Mouse (Mus musculus): Measurements from ENCODE around the gene Gimap9. TPM values are rescaled to one million over a fixed set of nuclear protein-coding genes. Genes with fewer than 3 reads are reported as not detected.

Gene Gimap9
- total RNA-seq, 1 experiment = 3.4 TPM

- in situ Hi-C loops (cut with MboI; ENCODE audit: low sequenced_read_pairs in 2 of 2, unreplicated experiment in 2 of 2) = no loop called here
Measured at GRCm38 (mm10) chr6:48696830-48697554, 21.1 kb downstream of the Gimap9 start.

GRCm38 (mm10) chr6:48697555-48697930 is 21.6 kb downstream of the Gimap9 start:
- Histone ChIP-seq H3K9me3 (ENCODE audit: control insufficient read depth, insufficient read depth, low read depth, low read length) (no peaks in the 10 kb centered on the region), H3K27ac (ENCODE audit: insufficient read depth, low read depth, low read length, poor library complexity, severe bottlenecking) (no peak overlapping the region), H3K36me3 (ENCODE audit: control insufficient read depth, insufficient read depth, low read length, poor library complexity, severe bottlenecking) (no peaks in the 10 kb centered on the region), H3K4me1 (ENCODE audit: control insufficient read depth in 2 of 2, insufficient read depth in 2 of 2, low read length in 2 of 2, poor library complexity in 1 of 2) (no peaks in the 10 kb centered on the region), H3K4me3 (ENCODE audit: insufficient read depth in 1 of 2, low read depth in 1 of 2, low read length in 2 of 2, poor library complexity in 1 of 2, severe bottlenecking in 1 of 2) (no peak overlapping the region), H3K9ac (ENCODE audit: insufficient read depth, low read depth, low read length, poor library complexity, severe bottlenecking) (no peak overlapping the region)
- no peak for TF ChIP-seq ZC3H11A (IDR thresholded peaks at IDR 0.05; ENCODE audit: borderline replicate concordance, low read depth, low read length)
- TF ChIP-seq CHD2 (IDR thresholded peaks at IDR 0.05; ENCODE audit: low read depth, low read length) = no peak
- no peak for TF ChIP-seq ZNF384 (IDR thresholded peaks at IDR 0.05; ENCODE audit: low read depth, low read length)
- no peak for TF ChIP-seq HCFC1 (IDR thresholded peaks at IDR 0.05; ENCODE audit: borderline replicate concordance, insufficient read depth, low read length)
- TF ChIP-seq MAFK (IDR thresholded peaks at IDR 0.05; ENCODE audit: insufficient read depth, low read depth, low read length) = no peak
- in situ Hi-C loops (cut with MboI; ENCODE audit: low sequenced_read_pairs in 2 of 2, unreplicated experiment in 2 of 2) = no loop called here
- DNase-seq (ENCODE audit: low read depth, low spot score) = no peak

More at GRCm38 (mm10) chr6:48696830-48697554, 21.1 kb downstream of the Gimap9 start:
- no peak overlapping the region for H3K27ac ChIP-seq (ENCODE audit: insufficient read depth, low read depth, low read length, poor library complexity, severe bottlenecking)
- H3K9ac ChIP-seq (ENCODE audit: insufficient read depth, low read depth, low read length, poor library complexity, severe bottlenecking) = no peak overlapping the region
- no peak overlapping the region for H3K4me3 ChIP-seq (ENCODE audit: insufficient read depth in 1 of 2, low read depth in 1 of 2, low read length in 2 of 2, poor library complexity in 1 of 2, severe bottlenecking in 1 of 2)
- no peaks in the 10 kb centered on the region for H3K9me3 ChIP-seq (ENCODE audit: control insufficient read depth, insufficient read depth, low read depth, low read length)
- H3K4me1 ChIP-seq (ENCODE audit: control insufficient read depth in 2 of 2, insufficient read depth in 2 of 2, low read length in 2 of 2, poor library complexity in 1 of 2) = no peaks in the 10 kb centered on the region
- H3K36me3 ChIP-seq (ENCODE audit: control insufficient read depth, insufficient read depth, low read length, poor library complexity, severe bottlenecking) = no peaks in the 10 kb centered on the region
- DNase-seq (ENCODE audit: low read depth, low spot score) = no peak
- TF ChIP-seq CHD2 (IDR thresholded peaks at IDR 0.05; ENCODE audit: low read depth, low read length) (no peak), MAFK (IDR thresholded peaks at IDR 0.05; ENCODE audit: insufficient read depth, low read depth, low read length) (no peak), ZNF384 (IDR thresholded peaks at IDR 0.05; ENCODE audit: low read depth, low read length) (no peak), ZC3H11A (IDR thresholded peaks at IDR 0.05; ENCODE audit: borderline replicate concordance, low read depth, low read length) (no peak), HCFC1 (IDR thresholded peaks at IDR 0.05; ENCODE audit: borderline replicate concordance, insufficient read depth, low read length) (no peak)

DNA sequence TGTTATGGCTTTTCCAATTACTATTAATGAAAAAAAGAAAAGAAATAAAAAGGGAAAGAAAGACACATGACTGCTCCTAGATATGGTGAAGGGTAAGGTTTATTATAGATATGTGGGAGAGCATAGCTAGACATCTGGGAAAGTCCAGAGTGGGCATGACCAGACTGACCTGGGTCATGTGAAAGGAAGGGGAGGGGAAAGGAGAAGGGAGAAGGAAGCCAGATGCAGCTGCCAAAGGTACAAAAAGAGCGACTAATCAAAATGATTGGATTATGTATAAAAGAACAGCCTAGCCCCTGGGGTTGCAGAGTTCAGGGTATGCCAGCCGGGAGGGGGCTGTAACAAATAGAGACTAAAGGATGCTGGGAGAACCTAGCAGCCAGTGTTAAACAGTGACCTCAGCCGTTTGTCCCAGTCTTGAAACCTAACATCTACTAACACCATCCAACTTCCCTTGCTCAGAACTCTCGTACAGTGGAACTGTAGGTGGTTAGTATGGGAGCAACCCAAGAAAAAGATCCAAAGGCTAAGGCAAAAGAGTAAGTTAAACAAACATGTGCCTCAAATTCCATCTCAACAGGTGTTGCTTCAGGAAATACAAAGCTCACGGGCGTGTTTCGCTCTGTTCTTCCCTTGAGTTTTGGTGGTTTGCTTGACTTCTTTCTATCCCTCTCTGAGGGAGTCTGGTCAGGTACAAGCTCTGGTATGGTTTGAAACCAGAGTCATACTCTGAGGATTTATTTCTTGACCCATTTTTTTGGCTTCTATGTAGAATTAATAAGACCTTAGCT is 22.3 kb downstream of the Gimap9 start:
- in situ Hi-C loops (cut with MboI; ENCODE audit: low sequenced_read_pairs in 2 of 2, unreplicated experiment in 2 of 2) = no loop called here
- DNase-seq (ENCODE audit: low read depth, low spot score) = no peak
- no peak for TF ChIP-seq HCFC1 (IDR thresholded peaks at IDR 0.05; ENCODE audit: borderline replicate concordance, insufficient read depth, low read length)

GRCm38 (mm10) chr6:48698888-48699287 is 23.0 kb downstream of the Gimap9 start:
- no peaks in the 10 kb centered on the region for H3K4me1 ChIP-seq (ENCODE audit: control insufficient read depth in 2 of 2, insufficient read depth in 2 of 2, low read length in 2 of 2, poor library complexity in 1 of 2)
- TF ChIP-seq HCFC1 (IDR thresholded peaks at IDR 0.05; ENCODE audit: borderline replicate concordance, insufficient read depth, low read length) = no peak
- no peak for TF ChIP-seq ZNF384 (IDR thresholded peaks at IDR 0.05; ENCODE audit: low read depth, low read length)
- TF ChIP-seq MAFK (IDR thresholded peaks at IDR 0.05; ENCODE audit: insufficient read depth, low read depth, low read length) = no peak
- TF ChIP-seq CHD2 (IDR thresholded peaks at IDR 0.05; ENCODE audit: low read depth, low read length) = no peak
- TF ChIP-seq ZC3H11A (IDR thresholded peaks at IDR 0.05; ENCODE audit: borderline replicate concordance, low read depth, low read length) = no peak
- no peak overlapping the region for H3K27ac ChIP-seq (ENCODE audit: insufficient read depth, low read depth, low read length, poor library complexity, severe bottlenecking)
- H3K9me3 ChIP-seq (ENCODE audit: control insufficient read depth, insufficient read depth, low read depth, low read length) = no peaks in the 10 kb centered on the region
- no peaks in the 10 kb centered on the region for H3K36me3 ChIP-seq (ENCODE audit: control insufficient read depth, insufficient read depth, low read length, poor library complexity, severe bottlenecking)
- no peak for DNase-seq (ENCODE audit: low read depth, low spot score)
- H3K9ac ChIP-seq (ENCODE audit: insufficient read depth, low read depth, low read length, poor library complexity, severe bottlenecking) = no peak overlapping the region
- no peak overlapping the region for H3K4me3 ChIP-seq (ENCODE audit: insufficient read depth in 1 of 2, low read depth in 1 of 2, low read length in 2 of 2, poor library complexity in 1 of 2, severe bottlenecking in 1 of 2)
- in situ Hi-C loops (cut with MboI; ENCODE audit: low sequenced_read_pairs in 2 of 2, unreplicated experiment in 2 of 2) = no loop called here

More for the DNA sequence above, 22.3 kb downstream of the Gimap9 start:
- Histone ChIP-seq H3K36me3 (ENCODE audit: control insufficient read depth, insufficient read depth, low read length, poor library complexity, severe bottlenecking) (no peaks in the 10 kb centered on the region), H3K4me1 (ENCODE audit: control insufficient read depth in 2 of 2, insufficient read depth in 2 of 2, low read length in 2 of 2, poor library complexity in 1 of 2) (no peaks in the 10 kb centered on the region), H3K4me3 (ENCODE audit: insufficient read depth in 1 of 2, low read depth in 1 of 2, low read length in 2 of 2, poor library complexity in 1 of 2, severe bottlenecking in 1 of 2) (no peak overlapping the region), H3K9ac (ENCODE audit: insufficient read depth, low read depth, low read length, poor library complexity, severe bottlenecking) (no peak overlapping the region), H3K27ac (ENCODE audit: insufficient read depth, low read depth, low read length, poor library complexity, severe bottlenecking) (no peak overlapping the region), H3K9me3 (ENCODE audit: control insufficient read depth, insufficient read depth, low read depth, low read length) (no peaks in the 10 kb centered on the region)
